Mouse (Mus musculus) liver, embryonic 16.5 days (tissue): ENCODE data around the gene Shroom3. TPM values are rescaled to one million over a fixed set of nuclear protein-coding genes. Genes with fewer than 3 reads are reported as not detected.
"Not testable (repeated sequence)": the region's sequence is repeated elsewhere in the genome, so short reads cannot be mapped to it uniquely, and the experiment has no call there.

Experiments used
- ATAC-seq: fragments of 200-750 bp; cut with Nextera tagmentation; 2 replicates; pipeline ENCODE4 v1.8.0; 2017; ENCODE audit warnings: low read depth, mild to moderate bottlenecking, moderate number of reproducible peaks, moderate library complexity
- H3K27ac ChIP-seq: fragments of 300-500 bp; sonication (generic); 2 replicates; pipeline ENCODE4 v1.5.1; 2014; ENCODE audit warnings: mild to moderate bottlenecking, low read length
- H3K27me3 ChIP-seq: fragments of 300-500 bp; sonication (generic); 2 replicates; pipeline ENCODE4 v1.6.1; 2014; ENCODE audit warnings: low read depth, low read length, mixed read lengths; ENCODE audit not compliant: control insufficient read depth, insufficient read depth
- H3K36me3 ChIP-seq: fragments of 300-500 bp; sonication (generic); 2 replicates; pipeline ENCODE4 v1.6.1; 2014; ENCODE audit warnings: mild to moderate bottlenecking; ENCODE audit not compliant: control insufficient read depth, insufficient read depth
- H3K4me1 ChIP-seq: fragments of 300-500 bp; sonication (generic); 2 replicates; pipeline ENCODE4 v1.6.1; 2014; ENCODE audit warnings: low read depth, low read length, mixed read lengths; ENCODE audit not compliant: control insufficient read depth
- H3K4me2 ChIP-seq: fragments of 300-500 bp; sonication (generic); 2 replicates; pipeline ENCODE4 v1.6.1; 2014; ENCODE audit warnings: low read depth, low read length, mixed read lengths
- H3K4me3 ChIP-seq: fragments of 300-500 bp; sonication (generic); 2 replicates; pipeline ENCODE4 v1.5.1; 2014; ENCODE audit warnings: low read depth, mild to moderate bottlenecking, low read length
- H3K9ac ChIP-seq: fragments of 300-500 bp; sonication (generic); 2 replicates; pipeline ENCODE4 v1.6.1; 2014; ENCODE audit warnings: low read depth, low read length
- H3K9me3 ChIP-seq: fragments of 300-500 bp; sonication (generic); replicated peaks from 2 replicates; pipeline ENCODE4 v1.6.1; 2016; ENCODE audit warnings: low read length; ENCODE audit not compliant: control insufficient read depth
- WGBS: fragments of 180-500 bp; shearing (Covaris S2); extraction: QIAGEN DNeasy Blood & Tissue Kit; methylation state at CpG from one replicate; pipeline ENCODE4 v1.1.7; 2014; ENCODE audit not compliant: insufficient replicate concordance; 5-methylcytosine and 5-hydroxymethylcytosine counted together
- polyA plus RNA-seq: library from polyadenylated mRNA; unstranded; fragments of >200 nt; fragmentation: Nextera tagmentation; extraction: Ambion mirVana; gene quantifications from 2 replicates; pipeline ENCODE4 v1.2.1, GENCODE M21; 2015

The Shroom3 gene
- polyA plus RNA-seq, 1 experiment from 2014 or later, result 0.31 TPM

GRCm38 (mm10) chr5:92922981-92923380, 239.7 kb downstream of the Shroom3 start:
- not testable (repeated sequence) for H3K4me1 ChIP-seq, H3K27me3 ChIP-seq, ATAC-seq, H3K9me3 ChIP-seq, H3K9ac ChIP-seq, H3K27ac ChIP-seq, H3K4me3 ChIP-seq, H3K36me3 ChIP-seq, H3K4me2 ChIP-seq
- 73% methylated on average over 5 of the region's 5 CpGs for WGBS

- peak overlapping the region; percentile 15; the same call in 1 of the 2 replicates for H3K4me2 ChIP-seq
- no peak overlapping the region for H3K4me3 ChIP-seq
- H3K36me3 ChIP-seq, result no peaks in the 10 kb centered on the region
- ATAC-seq, result peak; percentile 76
- H3K9me3 ChIP-seq, result no peaks in the 10 kb centered on the region
- no peak overlapping the region for H3K9ac ChIP-seq
- H3K4me1 ChIP-seq, result peaks cover 2% of the 10 kb centered on the region; the same call in 1 of the 2 replicates
- H3K27ac ChIP-seq, result no peak overlapping the region
- WGBS, result 8% methylated on average over 17 of the region's 17 CpGs
- H3K27me3 ChIP-seq, result no peaks in the 10 kb centered on the region
Observed at GRCm38 (mm10) chr5:92924851-92925477, 241.7 kb downstream of the Shroom3 start.

- H3K4me2 ChIP-seq, result no peak overlapping the region
Observed at GRCm38 (mm10) chr5:92927667-92928066, 244.4 kb downstream of the Shroom3 start.

GRCm38 (mm10) chr5:92930557-92930956, 247.3 kb downstream of the Shroom3 start:
- Histone ChIP-seq H3K27me3 (no peaks in the 10 kb centered on the region), H3K9ac (no peak overlapping the region), H3K36me3 (no peaks in the 10 kb centered on the region), H3K9me3 (no peaks in the 10 kb centered on the region), H3K4me3 (no peak overlapping the region), H3K4me2 (no peak overlapping the region), H3K27ac (no peak overlapping the region), H3K4me1 (no peaks in the 10 kb centered on the region)
- ATAC-seq, result no peak
- WGBS, result 50% methylated on average over 6 of the region's 6 CpGs

More at GRCm38 (mm10) chr5:92927667-92928066, 244.4 kb downstream of the Shroom3 start:
- Histone ChIP-seq H3K4me3 (no peak overlapping the region), H3K9me3 (no peaks in the 10 kb centered on the region), H3K27ac (no peak overlapping the region), H3K9ac (no peak overlapping the region), H3K27me3 (no peaks in the 10 kb centered on the region), H3K36me3 (no peaks in the 10 kb centered on the region), H3K4me1 (peaks cover 2% of the 10 kb centered on the region; the same call in 1 of the 2 replicates)
- ATAC-seq, result no peak
- 42% methylated on average over 10 of the region's 10 CpGs for WGBS

GRCm38 (mm10) chr5:92931298-92931697, 248.1 kb downstream of the Shroom3 start:
- H3K4me2 ChIP-seq, result no peak overlapping the region
- no peaks in the 10 kb centered on the region for H3K4me1 ChIP-seq
- H3K4me3 ChIP-seq, result no peak overlapping the region
- H3K27me3 ChIP-seq, result no peaks in the 10 kb centered on the region
- H3K9ac ChIP-seq, result no peak overlapping the region
- 64% methylated on average over 16 of the region's 16 CpGs for WGBS
- H3K9me3 ChIP-seq, result no peaks in the 10 kb centered on the region
- ATAC-seq, result no peak
- H3K36me3 ChIP-seq, result no peaks in the 10 kb centered on the region
- H3K27ac ChIP-seq, result no peak overlapping the region

GRCm38 (mm10) chr5:92933010-92933409, 249.8 kb downstream of the Shroom3 start:
- H3K27me3 ChIP-seq, result no peaks in the 10 kb centered on the region
- no peak overlapping the region for H3K4me2 ChIP-seq
- H3K9ac ChIP-seq, result no peak overlapping the region
- WGBS, result 61% methylated on average over 10 of the region's 10 CpGs
- ATAC-seq, result no peak
- H3K27ac ChIP-seq, result no peak overlapping the region
- no peaks in the 10 kb centered on the region for H3K36me3 ChIP-seq
- no peaks in the 10 kb centered on the region for H3K4me1 ChIP-seq
- H3K4me3 ChIP-seq, result no peak overlapping the region
- H3K9me3 ChIP-seq, result no peaks in the 10 kb centered on the region

GRCm38 (mm10) chr5:92933599-92934217, 250.5 kb downstream of the Shroom3 start:
- WGBS, result 63% methylated on average over 7 of the region's 7 CpGs
- no peaks in the 10 kb centered on the region for H3K4me1 ChIP-seq
- H3K4me3 ChIP-seq, result no peak overlapping the region
- H3K36me3 ChIP-seq, result no peaks in the 10 kb centered on the region
- no peak for ATAC-seq
- H3K9me3 ChIP-seq, result no peaks in the 10 kb centered on the region
- no peak overlapping the region for H3K4me2 ChIP-seq
- no peak overlapping the region for H3K9ac ChIP-seq
- H3K27ac ChIP-seq, result no peak overlapping the region
- H3K27me3 ChIP-seq, result no peaks in the 10 kb centered on the region

GRCm38 (mm10) chr5:92934269-92934939, 251.2 kb downstream of the Shroom3 start:
- no peak for ATAC-seq
- Histone ChIP-seq H3K4me1 (no peaks in the 10 kb centered on the region), H3K9ac (no peak overlapping the region), H3K4me3 (no peak overlapping the region), H3K9me3 (no peaks in the 10 kb centered on the region), H3K36me3 (no peaks in the 10 kb centered on the region), H3K27ac (no peak overlapping the region), H3K27me3 (no peaks in the 10 kb centered on the region), H3K4me2 (no peak overlapping the region)
- WGBS, result 45% methylated on average over 7 of the region's 7 CpGs

- Histone ChIP-seq H3K36me3 (peaks cover 4% of the 10 kb centered on the region; the same call in 1 of the 2 replicates), H3K9ac (no peak overlapping the region), H3K4me2 (no peak overlapping the region), H3K27ac (no peak overlapping the region), H3K9me3 (0 out of 2 replicates have a peak, but pooled peaks cover under 1% of the 10 kb centered on the region), H3K4me1 (no peaks in the 10 kb centered on the region), H3K4me3 (no peak overlapping the region), H3K27me3 (no peaks in the 10 kb centered on the region)
- no peak for ATAC-seq
- WGBS, result 69% methylated on average over 8 of the region's 8 CpGs
Observed at GRCm38 (mm10) chr5:92935883-92936282, 252.6 kb downstream of the Shroom3 start.
